Mouse (Mus musculus) heart, adult 8-10 months (tissue): ENCODE measurements around the gene Myo15b. TPM values are rescaled to one million over a fixed set of nuclear protein-coding genes. Genes with fewer than 3 reads are reported as not detected.

Experiments used
- DNase-seq: peaks from one replicate; pipeline ENCODE4 v3.0.0; 2022; ENCODE audit warnings: low spot score
- total RNA-seq, 4 experiments: library from RNA; stranded (reverse); gene quantifications; 2 replicates each; pipeline ENCODE4 v1.2.4; 2022

Gene Myo15b
- total RNA-seq, 4 experiments from 2014 or later: 0.06 TPM; not detected in 3

GRCm38 (mm10) chr11:115941980-115942379, 83.8 kb downstream of the Myo15b start:
- no peak for DNase-seq

Other genes starting within 250 kb of the Myo15b start
- gene Mif4gd, start 245.4 kb upstream of the Myo15b start, total RNA-seq: 10 to 100 TPM; 40.8 to 52.0 (median 45.0) TPM
- 10 to 100 TPM; 31.4 to 40.9 (median 34.9) TPM for gene Slc25a19, start 230.1 kb upstream of the Myo15b start, total RNA-seq
- gene Grb2, start 149.8 kb upstream of the Myo15b start, total RNA-seq: 100 to 1,000 TPM in 3 of 4 experiments, 10 to 100 TPM in 1; 93.7 to 126 (median 111) TPM
- gene Tmem94, start 93.0 kb upstream of the Myo15b start, total RNA-seq: 100 to 1,000 TPM in 2 of 4 experiments, 10 to 100 TPM in 2; 96.2 to 103 (median 100) TPM
- gene Caskin2, start 44.8 kb upstream of the Myo15b start, total RNA-seq: 10 to 100 TPM; 40.3 to 48.2 (median 44.7) TPM
- gene Tsen54, start 43.7 kb upstream of the Myo15b start, total RNA-seq: 1 to 10 TPM; 6.9 to 8.8 (median 7.5) TPM
- gene Llgl2, start 34.4 kb upstream of the Myo15b start, total RNA-seq: 10 to 100 TPM; 15.7 to 31.8 (median 20.3) TPM
- gene Smim5, start 41.6 kb downstream of the Myo15b start, total RNA-seq: 10 to 100 TPM; 11.0 to 28.2 (median 14.6) TPM
- gene Smim6, start 53.6 kb downstream of the Myo15b start, total RNA-seq: not detected
- 10 to 100 TPM; 14.7 to 21.3 (median 16.2) TPM for gene Sap30bp, start 74.9 kb downstream of the Myo15b start, total RNA-seq
- 10 to 100 TPM in 1 of 4 experiments, 1 to 10 TPM in 3; 6.8 to 14.7 (median 8.2) TPM for gene Recql5, start 75.1 kb downstream of the Myo15b start, total RNA-seq
- 1 to 10 TPM; 2.3 to 3.1 (median 3.0) TPM for gene Itgb4, start 116.3 kb downstream of the Myo15b start, total RNA-seq
- 10 to 100 TPM; 12.5 to 16.0 (median 15.0) TPM for gene Galk1, start 154.3 kb downstream of the Myo15b start, total RNA-seq
- gene H3f3b, start 169.6 kb downstream of the Myo15b start, total RNA-seq: 100 to 1,000 TPM in 3 of 4 experiments, 10 to 100 TPM in 1; 92.7 to 141 (median 123) TPM
- 1 to 10 TPM; 7.2 to 9.4 (median 7.8) TPM for gene Unk, start 171.9 kb downstream of the Myo15b start, total RNA-seq
- gene Unc13d, start 219.6 kb downstream of the Myo15b start, total RNA-seq: 1 to 10 TPM in 2 of 4 experiments, under 1 TPM in 2; 0.41 to 1.4 (median 0.83) TPM
- 100 to 1,000 TPM; 108 to 126 (median 116) TPM for gene Wbp2, start 228.6 kb downstream of the Myo15b start, total RNA-seq